Mouse (Mus musculus) kidney, postnatal 25 days (tissue): ENCODE data around the gene Pdcd6ip.

Experiments
- DNase-seq, 2 experiments: peaks; one replicate each; pipeline ENCODE4 v3.0.0; 2021; ENCODE audit warnings: mixed read lengths in 2 of 2

The Pdcd6ip gene

GRCm38 (mm10) chr9:113610776-113611175 is 97.3 kb downstream of the Pdcd6ip start:
- DNase-seq = no peak

GRCm38 (mm10) chr9:113602140-113602539 is 105.9 kb downstream of the Pdcd6ip start:
- DNase-seq = no peak
